ENCODE assay signal across 8 mouse cellular contexts in genomic region chr13:56134631-56135181, GRCm38 (mm10). TPM values are rescaled to one million over a fixed set of nuclear protein-coding genes. Genes with fewer than 3 reads are reported as not detected.
DNase-seq lines count a peak whose midpoint lies in the region; ATAC-seq and TF ChIP-seq lines count a peak whose summit lies in the region.

No protein-coding gene starts in this region.

- H3K36me3 ChIP-seq in heart, embryonic 15.5 days, result no peaks in the 10 kb centered on the region
- peaks cover 39% of the 10 kb centered on the region for H3K36me3 ChIP-seq in limb, embryonic 10.5 days
- H3K36me3 ChIP-seq in thymus, adult 2 months (ENCODE audit: control insufficient read depth, insufficient read depth, low read length), result no peaks in the 10 kb centered on the region

- peak; percentile 62 for DNase-seq in gastrocnemius, adult 2 months
- no peak for DNase-seq in gastrocnemius, adult 8-10 months (ENCODE audit: low spot score in 2 of 2)
- peak; percentile 27 to 43 for DNase-seq in CD8-positive naive resting alpha-beta T cell, adult 2 months (ENCODE audit: low read depth in 2 of 2, low spot score in 2 of 2)
- DNase-seq in cerebellum, adult 9-11 months, result peak; percentile 48
- peak; percentile 71 for DNase-seq in limb, embryonic 10.5 days (ENCODE audit: low spot score)
- peak; percentile 37 to 43 for DNase-seq in natural killer cell, adult 2 months (ENCODE audit: low spot score in 2 of 2)
- DNase-seq in thymus, adult 2 months, result peak; percentile 61

- H3K27me3 ChIP-seq in heart, embryonic 15.5 days, result no peaks in the 10 kb centered on the region
- H3K27me3 ChIP-seq in limb, embryonic 10.5 days (ENCODE audit: low read depth, poor library complexity, severe bottlenecking), result no peaks in the 10 kb centered on the region
- no peaks in the 10 kb centered on the region for H3K27me3 ChIP-seq in thymus, adult 2 months (ENCODE audit: control insufficient read depth, insufficient read depth, low read length)

- peak overlapping the region; percentile 89 for H3K4me2 ChIP-seq in heart, embryonic 15.5 days

- ATAC-seq in heart, embryonic 15.5 days (replicated peaks; ENCODE audit: insufficient number of reproducible peaks, insufficient read depth, low FRiP score, low read depth), result peak; percentile 33

- 0 out of 2 replicates have a peak, but pooled peaks have one; percentile 27 for TF ChIP-seq POLR2A in thymus, adult 2 months (IDR thresholded peaks at IDR 0.05; ENCODE audit: control insufficient read depth, extremely low read depth, insufficient read depth, low read length, poor library complexity)

- under 1% methylated on average over 50 of the region's 50 CpGs for WGBS in heart, embryonic 15.5 days
- under 1% methylated on average over 50 of the region's 50 CpGs for WGBS in limb, embryonic 10.5 days
- WGBS in thymus, adult 2 months, result 0% methylated on average over 49 of the region's 50 CpGs

- TF ChIP-seq CTCF in gastrocnemius, adult 2 months (IDR thresholded peaks at IDR 0.05), result no peak
- no peak for TF ChIP-seq CTCF in thymus, adult 2 months (IDR thresholded peaks at IDR 0.05; ENCODE audit: borderline replicate concordance, control insufficient read depth, extremely low read depth, insufficient read depth, low read length, poor library complexity)

- peak overlapping the region; percentile 97 for H3K27ac ChIP-seq in gastrocnemius, adult 2 months
- H3K27ac ChIP-seq in heart, embryonic 15.5 days, result peak overlapping the region; percentile 89
- peak overlapping the region; percentile 99 for H3K27ac ChIP-seq in limb, embryonic 10.5 days
- peak overlapping the region; percentile 37 for H3K27ac ChIP-seq in thymus, adult 2 months (ENCODE audit: control insufficient read depth, insufficient read depth, low read length)

- peaks cover 46% of the 10 kb centered on the region for H3K4me1 ChIP-seq in heart, embryonic 15.5 days (replicated peaks)
- H3K4me1 ChIP-seq in limb, embryonic 10.5 days, result peaks cover 61% of the 10 kb centered on the region
- peaks cover 42% of the 10 kb centered on the region for H3K4me1 ChIP-seq in thymus, adult 2 months (replicated peaks; ENCODE audit: control insufficient read depth, insufficient read depth, low read length)

- H3K9ac ChIP-seq in heart, embryonic 15.5 days, result peak overlapping the region; percentile 99

- H3K4me3 ChIP-seq in gastrocnemius, adult 2 months, result peak overlapping the region; percentile 98
- peak overlapping the region; percentile 100 for H3K4me3 ChIP-seq in heart, embryonic 15.5 days
- peak overlapping the region; percentile 100 for H3K4me3 ChIP-seq in limb, embryonic 10.5 days
- H3K4me3 ChIP-seq in thymus, adult 2 months (ENCODE audit: control insufficient read depth, insufficient read depth, low read length), result peak overlapping the region; percentile 90

- intact Hi-C loops in gastrocnemius, adult 2 months (cut with DNase I), result loop anchor here (1.0 kb wide), 1 partner anchor 17 kb away; no protein-coding TSS in a partner anchor

- no peaks in the 10 kb centered on the region for H3K9me3 ChIP-seq in heart, embryonic 15.5 days (replicated peaks)
- no peaks in the 10 kb centered on the region for H3K9me3 ChIP-seq in limb, embryonic 10.5 days (replicated peaks)

RNA-seq across cellular contexts. Expression of gene H2afy, which starts 1.5 kb away (rescaled TPM):
- total RNA-seq in gastrocnemius, adult 2 months (2021), result 10 to 100 TPM; 64.1 to 69.2 TPM
- 10 to 100 TPM; 56.9 to 69.8 (median 60.2) TPM for total RNA-seq in gastrocnemius, adult 8-10 months (2022)
- 98.9 and 135 TPM in 2 replicates for polyA plus RNA-seq in heart, embryonic 15.5 days (2015; fragmentation: Nextera tagmentation; extraction: Ambion mirVana)
- polyA plus RNA-seq in limb, embryonic 10.5 days (2016; fragmentation: Nextera tagmentation; extraction: Ambion mirVana), result 642 and 645 TPM in 2 replicates
- 316 and 458 TPM in 2 replicates for polyA plus RNA-seq in thymus, adult 2 months (2012; rRNA removed)

RNA-seq across cellular contexts. Expression of gene Tifab, which starts 44.0 kb away (rescaled TPM):
- under 1 TPM; 0.18 to 0.28 TPM for total RNA-seq in gastrocnemius, adult 2 months (2021)
- under 1 TPM in 2 of 4 experiments, not detected in 2; 0.15 to 0.22 TPM for total RNA-seq in gastrocnemius, adult 8-10 months (2022)
- 1.3 and 2.9 TPM in 2 replicates for polyA plus RNA-seq in heart, embryonic 15.5 days (2015; fragmentation: Nextera tagmentation; extraction: Ambion mirVana)
- 0.63 and 1.2 TPM in 2 replicates for polyA plus RNA-seq in limb, embryonic 10.5 days (2016; fragmentation: Nextera tagmentation; extraction: Ambion mirVana)
- 8.3 and 9.4 TPM in 2 replicates for polyA plus RNA-seq in thymus, adult 2 months (2012; rRNA removed)

Comparison
In these comparisons a context has a peak if more than half of its experiments do, and no peak if none do; other contexts are left out.
1. DNase-seq: peak in gastrocnemius, adult 2 months (single experiment), CD8-positive naive resting alpha-beta T cell, adult 2 months (2 of 2), cerebellum, adult 9-11 months (single experiment), limb, embryonic 10.5 days (single experiment), natural killer cell, adult 2 months (2 of 2) and thymus, adult 2 months (single experiment); none in gastrocnemius, adult 8-10 months (0 of 2).
2. H3K27ac ChIP-seq: peak in every context shown above with its lines; median percentile 99 in limb, embryonic 10.5 days; 97 in gastrocnemius, adult 2 months; 89 in heart, embryonic 15.5 days; 37 in thymus, adult 2 months.
3. Peak in every context shown above with its lines, with median percentiles within 50 percentile points of each other: H3K4me3 ChIP-seq.